ENCODE assay signal across 12 mouse cellular contexts in genomic region chr1:91442350-91442990, GRCm38 (mm10). TPM values are rescaled to one million over a fixed set of nuclear protein-coding genes. Genes with fewer than 3 reads are reported as not detected.
DNase-seq lines count a peak whose midpoint lies in the region; TF ChIP-seq lines count a peak whose summit lies in the region.
"Had no signal": no experiment of that assay in that cellular context is flagged by ENCODE, and none has a peak within 500 bp of the region (broad histone marks: within the 10 kb centered on the region; RNA-seq: fewer than 3 reads in every experiment).

No protein-coding gene starts in this region.

- no peaks in the 10 kb centered on the region for H3K27me3 ChIP-seq in embryonic facial prominence, embryonic 10.5 days (replicated peaks; ENCODE audit: low read depth, poor library complexity, severe bottlenecking)
- H3K27me3 ChIP-seq: limb, embryonic 15.5 days had no signal

- peaks cover 6% of the 10 kb centered on the region for H3K36me3 ChIP-seq in embryonic facial prominence, embryonic 10.5 days (replicated peaks)

- intact Hi-C loops in gastrocnemius, adult 2 months (cut with DNase I), result no loop called here

- 75% methylated on average over 7 of the region's 7 CpGs for WGBS in embryonic facial prominence, embryonic 10.5 days

- peaks cover 5% of the 10 kb centered on the region; the same call in 1 of the 2 replicates for H3K9me3 ChIP-seq in embryonic facial prominence, embryonic 10.5 days
- H3K9me3 ChIP-seq: limb, embryonic 15.5 days had no signal

- no peak for DNase-seq in gastrocnemius, adult 2 months
- no peak for DNase-seq in gastrocnemius, postnatal 10 days
- no peak for DNase-seq in embryonic facial prominence, embryonic 10.5 days (ENCODE audit: low spot score)
- peak; percentile 78 to 89 for DNase-seq in kidney, postnatal 25 days
- DNase-seq in lung, postnatal 36 days, result peak; percentile 85
- DNase-seq in urinary bladder, postnatal 25 days (ENCODE audit: low spot score), result no peak
- no peak for DNase-seq in right cerebral cortex, postnatal 10 days (ENCODE audit: low spot score in 2 of 2)
- no peak for DNase-seq in frontal cortex, adult 2 months (ENCODE audit: extremely low spot score in 1 of 2, low spot score in 1 of 2)
- DNase-seq: cerebellum, adult 11-12 months; forebrain, postnatal 0 days; layer of hippocampus, postnatal 36 days had no signal

- H3K4me1 ChIP-seq in embryonic facial prominence, embryonic 10.5 days, result peaks cover 6% of the 10 kb centered on the region

- no peak overlapping the region for H3K4me3 ChIP-seq in gastrocnemius, adult 2 months
- no peak overlapping the region for H3K4me3 ChIP-seq in embryonic facial prominence, embryonic 10.5 days
- H3K4me3 ChIP-seq: limb, embryonic 15.5 days had no signal

- peak overlapping the region; percentile 48; the same call in 1 of the 2 replicates for H3K27ac ChIP-seq in gastrocnemius, adult 2 months
- H3K27ac ChIP-seq in embryonic facial prominence, embryonic 10.5 days (replicated peaks), result 0 out of 2 replicates have a peak overlapping the region, but pooled peaks have one; percentile 0
- H3K27ac ChIP-seq: limb, embryonic 15.5 days had no signal

- no peak for TF ChIP-seq CTCF in gastrocnemius, adult 2 months (IDR thresholded peaks at IDR 0.05)

RNA-seq across cellular contexts. Expression of gene Per2, which starts 16.7 kb away (rescaled TPM):
- total RNA-seq in gastrocnemius, adult 2 months (2021), result 10 to 100 TPM in 1 of 2 experiments, 1 to 10 TPM in 1; 3.9 to 10.8 TPM
- 1 to 10 TPM; 4.9 to 6.8 TPM for total RNA-seq in gastrocnemius, postnatal 10 days (2021)
- polyA plus RNA-seq in embryonic facial prominence, embryonic 10.5 days (2016; fragmentation: Nextera tagmentation; extraction: Ambion mirVana), result 1.3 and 2.0 TPM in 2 replicates
- polyA plus RNA-seq in frontal cortex, adult 2 months (2012; rRNA removed), result 18.6 and 19.4 TPM in 2 replicates

RNA-seq across cellular contexts. Expression of gene Hes6, which starts 28.6 kb away (rescaled TPM):
- 1 to 10 TPM; 4.4 to 7.9 TPM for total RNA-seq in gastrocnemius, adult 2 months (2021)
- total RNA-seq in gastrocnemius, postnatal 10 days (2021), result 10 to 100 TPM; 19.8 to 21.4 TPM
- 136 and 144 TPM in 2 replicates for polyA plus RNA-seq in embryonic facial prominence, embryonic 10.5 days (2016; fragmentation: Nextera tagmentation; extraction: Ambion mirVana)
- polyA plus RNA-seq in frontal cortex, adult 2 months (2012; rRNA removed), result 20.7 and 25.9 TPM in 2 replicates

RNA-seq across cellular contexts. Expression of gene Ilkap, which starts 43.9 kb away (rescaled TPM):
- total RNA-seq in gastrocnemius, adult 2 months (2021), result 10 to 100 TPM; 38.3 to 44.6 TPM
- total RNA-seq in gastrocnemius, postnatal 10 days (2021), result 10 to 100 TPM; 48.2 to 49.3 TPM
- 175 and 177 TPM in 2 replicates for polyA plus RNA-seq in embryonic facial prominence, embryonic 10.5 days (2016; fragmentation: Nextera tagmentation; extraction: Ambion mirVana)
- polyA plus RNA-seq in frontal cortex, adult 2 months (2012; rRNA removed), result 92.2 and 97.3 TPM in 2 replicates

RNA-seq across cellular contexts. Expression of gene Traf3ip1, which starts 52.0 kb away (rescaled TPM):
- total RNA-seq in gastrocnemius, adult 2 months (2021), result 1 to 10 TPM; 3.3 to 4.1 TPM
- 1 to 10 TPM; 3.4 to 3.8 TPM for total RNA-seq in gastrocnemius, postnatal 10 days (2021)
- polyA plus RNA-seq in embryonic facial prominence, embryonic 10.5 days (2016; fragmentation: Nextera tagmentation; extraction: Ambion mirVana), result 12.4 and 14.1 TPM in 2 replicates
- polyA plus RNA-seq in frontal cortex, adult 2 months (2012; rRNA removed), result 19.5 and 20.6 TPM in 2 replicates

Comparison
In these comparisons a context has a peak if more than half of its experiments do, and no peak if none do; other contexts are left out.
1. DNase-seq: peak in kidney, postnatal 25 days (2 of 2) and lung, postnatal 36 days (single experiment); none in gastrocnemius, adult 2 months (single experiment), gastrocnemius, postnatal 10 days (single experiment), embryonic facial prominence, embryonic 10.5 days (single experiment), urinary bladder, postnatal 25 days (single experiment), right cerebral cortex, postnatal 10 days (0 of 2) and frontal cortex, adult 2 months (0 of 2).